Mouse (Mus musculus): ENCODE data around the gene Vwa3a. TPM values are rescaled to one million over a fixed set of nuclear protein-coding genes. Genes with fewer than 3 reads are reported as not detected.
"Not testable (repeated sequence)": the region's sequence is repeated elsewhere in the genome, so short reads cannot be mapped to it uniquely, and the experiment has no call there.

The Vwa3a gene
- polyA plus RNA-seq (2015; fragmentation: Nextera tagmentation; extraction: Ambion mirVana), result 0.39 and 0.42 TPM in 2 replicates

GRCm38 (mm10) chr7:120739018-120739417, at the start of gene Vwa3a:
Vwa3a (plus strand) TSS chr7:120739318.
- Histone ChIP-seq H3K9me3 (no peaks in the 10 kb centered on the region), H3K4me2 (no peak within 1 kb of the TSS), H3K36me3 (peaks cover 9% of the 10 kb centered on the region; the same call in 1 of the 2 replicates), H3K4me1 (replicated peaks) (peaks cover 7% of the 10 kb centered on the region; the same call in 1 of the 2 replicates), H3K27ac (replicated peaks) (no peak within 1 kb of the TSS), H3K27me3 (no peaks in the 10 kb centered on the region), H3K4me3 (no peak within 1 kb of the TSS), H3K9ac (no peak within 1 kb of the TSS)
- WGBS, result 81% methylated on average over 6 of the region's 6 CpGs
- ATAC-seq (ENCODE audit: low read depth), result no peak

- Histone ChIP-seq H3K4me2 (no peak overlapping the region), H3K27ac (replicated peaks) (no peak overlapping the region), H3K4me1 (replicated peaks) (peaks cover 7% of the 10 kb centered on the region), H3K9me3 (no peaks in the 10 kb centered on the region), H3K9ac (no peak overlapping the region), H3K4me3 (no peak overlapping the region), H3K27me3 (no peaks in the 10 kb centered on the region), H3K36me3 (peaks cover 6% of the 10 kb centered on the region)
- 67% methylated on average over 4 of the region's 4 CpGs for WGBS
- no peak for ATAC-seq (ENCODE audit: low read depth)
These were observed 48.5 kb upstream of the Vwa3a start for GRCm38 (mm10) chr7:120690634-120691033.

GRCm38 (mm10) chr7:120693831-120694375, 45.2 kb upstream of the Vwa3a start:
- Histone ChIP-seq H3K27me3 (no peaks in the 10 kb centered on the region), H3K4me2 (no peak overlapping the region), H3K9ac (no peak overlapping the region), H3K9me3 (no peaks in the 10 kb centered on the region), H3K36me3 (peaks cover 6% of the 10 kb centered on the region), H3K4me1 (replicated peaks) (peaks cover 5% of the 10 kb centered on the region), H3K27ac (replicated peaks) (no peak overlapping the region), H3K4me3 (no peak overlapping the region)
- no peak for ATAC-seq (ENCODE audit: low read depth)
- 90% methylated on average over 5 of the region's 5 CpGs for WGBS

GRCm38 (mm10) chr7:120695196-120695595, 43.9 kb upstream of the Vwa3a start:
- no peaks in the 10 kb centered on the region for H3K27me3 ChIP-seq
- no peaks in the 10 kb centered on the region for H3K9me3 ChIP-seq
- no peak overlapping the region for H3K27ac ChIP-seq (replicated peaks)
- WGBS, result 12% methylated on average over 6 of the region's 6 CpGs
- H3K4me2 ChIP-seq, result no peak overlapping the region
- H3K9ac ChIP-seq, result no peak overlapping the region
- no peak overlapping the region for H3K4me3 ChIP-seq
- no peak for ATAC-seq (ENCODE audit: low read depth)
- H3K4me1 ChIP-seq (replicated peaks), result peaks cover 5% of the 10 kb centered on the region
- peaks cover 6% of the 10 kb centered on the region; the same call in 1 of the 2 replicates for H3K36me3 ChIP-seq

GRCm38 (mm10) chr7:120695641-120696040, 43.5 kb upstream of the Vwa3a start:
- Histone ChIP-seq H3K27me3 (no peaks in the 10 kb centered on the region), H3K4me2 (no peak overlapping the region), H3K36me3 (peaks cover 6% of the 10 kb centered on the region; the same call in 1 of the 2 replicates), H3K4me3 (no peak overlapping the region), H3K27ac (replicated peaks) (no peak overlapping the region), H3K9ac (no peak overlapping the region), H3K4me1 (replicated peaks) (peaks cover 5% of the 10 kb centered on the region), H3K9me3 (no peaks in the 10 kb centered on the region)
- 31% methylated on average over 1 of the region's 1 CpGs for WGBS
- ATAC-seq (ENCODE audit: low read depth), result no peak

- Histone ChIP-seq H3K9me3 (no peaks in the 10 kb centered on the region), H3K4me1 (replicated peaks) (peaks cover 5% of the 10 kb centered on the region), H3K27me3 (no peaks in the 10 kb centered on the region), H3K4me3 (no peak overlapping the region), H3K4me2 (no peak overlapping the region), H3K27ac (replicated peaks) (no peak overlapping the region), H3K36me3 (peaks cover 6% of the 10 kb centered on the region; the same call in 1 of the 2 replicates), H3K9ac (no peak overlapping the region)
- ATAC-seq (ENCODE audit: low read depth), result no peak
- 72% methylated on average over 2 of the region's 2 CpGs for WGBS
These were observed 42.8 kb upstream of the Vwa3a start for GRCm38 (mm10) chr7:120696331-120696730.

- Histone ChIP-seq H3K4me3 (no peak overlapping the region), H3K4me2 (no peak overlapping the region), H3K9me3 (no peaks in the 10 kb centered on the region), H3K4me1 (replicated peaks) (peaks cover 5% of the 10 kb centered on the region), H3K36me3 (no peaks in the 10 kb centered on the region), H3K27me3 (no peaks in the 10 kb centered on the region), H3K9ac (no peak overlapping the region), H3K27ac (replicated peaks) (no peak overlapping the region)
- whole genome bisulfite sequencing, result 91% methylated on average over 6 of the region's 6 CpGs
- no peak for ATAC-seq (ENCODE audit: low read depth)
These were observed 39.5 kb upstream of the Vwa3a start for GRCm38 (mm10) chr7:120699586-120699985.

GRCm38 (mm10) chr7:120703888-120704287, 35.2 kb upstream of the Vwa3a start:
- Histone ChIP-seq H3K4me3 (no peak overlapping the region), H3K27ac (replicated peaks) (no peak overlapping the region), H3K27me3 (no peaks in the 10 kb centered on the region), H3K4me1 (replicated peaks) (no peaks in the 10 kb centered on the region), H3K4me2 (no peak overlapping the region), H3K36me3 (no peaks in the 10 kb centered on the region), H3K9ac (no peak overlapping the region), H3K9me3 (no peaks in the 10 kb centered on the region)
- no peak for ATAC-seq (ENCODE audit: low read depth)
- 80% methylated on average over 3 of the region's 3 CpGs for WGBS

- Histone ChIP-seq H3K9ac (no peak overlapping the region), H3K4me1 (replicated peaks) (no peaks in the 10 kb centered on the region), H3K4me2 (no peak overlapping the region), H3K9me3 (no peaks in the 10 kb centered on the region), H3K27ac (replicated peaks) (no peak overlapping the region), H3K4me3 (no peak overlapping the region), H3K27me3 (no peaks in the 10 kb centered on the region), H3K36me3 (no peaks in the 10 kb centered on the region)
- 92% methylated on average over 2 of the region's 2 CpGs for WGBS
- no peak for ATAC-seq (ENCODE audit: low read depth)
These were observed 27.0 kb upstream of the Vwa3a start for GRCm38 (mm10) chr7:120712071-120712470.

GRCm38 (mm10) chr7:120713225-120713624, 25.9 kb upstream of the Vwa3a start:
- H3K27me3 ChIP-seq, result no peaks in the 10 kb centered on the region
- WGBS, result 93% methylated on average over 2 of the region's 2 CpGs
- H3K4me1 ChIP-seq (replicated peaks), result peaks cover 6% of the 10 kb centered on the region; the same call in 1 of the 2 replicates
- no peak overlapping the region for H3K4me3 ChIP-seq
- no peak overlapping the region for H3K4me2 ChIP-seq
- H3K9me3 ChIP-seq, result no peaks in the 10 kb centered on the region
- ATAC-seq (ENCODE audit: low read depth), result no peak
- no peaks in the 10 kb centered on the region for H3K36me3 ChIP-seq
- no peak overlapping the region for H3K27ac ChIP-seq (replicated peaks)
- H3K9ac ChIP-seq, result no peak overlapping the region

GRCm38 (mm10) chr7:120713951-120714350, 25.2 kb upstream of the Vwa3a start:
- H3K27ac ChIP-seq (replicated peaks); ATAC-seq (ENCODE audit: low read depth); H3K9ac ChIP-seq; H3K4me1 ChIP-seq (replicated peaks); H3K36me3 ChIP-seq; H3K27me3 ChIP-seq; H3K9me3 ChIP-seq; H3K4me3 ChIP-seq; H3K4me2 ChIP-seq: not testable (repeated sequence)
- WGBS, result 92% methylated on average over 11 of the region's 11 CpGs

- 78% methylated on average over 2 of the region's 2 CpGs for WGBS
- H3K9me3 ChIP-seq, result no peaks in the 10 kb centered on the region
- no peaks in the 10 kb centered on the region for H3K27me3 ChIP-seq
- no peak for ATAC-seq (ENCODE audit: low read depth)
- H3K36me3 ChIP-seq, result no peaks in the 10 kb centered on the region
- no peak overlapping the region for H3K9ac ChIP-seq
- no peak overlapping the region for H3K4me3 ChIP-seq
- H3K27ac ChIP-seq (replicated peaks), result no peak overlapping the region
- H3K4me1 ChIP-seq (replicated peaks), result peaks cover 7% of the 10 kb centered on the region; the same call in 1 of the 2 replicates
- no peak overlapping the region for H3K4me2 ChIP-seq
These were observed 21.9 kb upstream of the Vwa3a start for GRCm38 (mm10) chr7:120717261-120717660.

GRCm38 (mm10) chr7:120721051-120721450, 18.1 kb upstream of the Vwa3a start:
- 87% methylated on average over 5 of the region's 5 CpGs for WGBS
- no peak for ATAC-seq (ENCODE audit: low read depth)
- Histone ChIP-seq H3K4me2 (no peak overlapping the region), H3K4me1 (replicated peaks) (peaks cover 23% of the 10 kb centered on the region), H3K27ac (replicated peaks) (no peak overlapping the region), H3K4me3 (no peak overlapping the region), H3K9me3 (no peaks in the 10 kb centered on the region), H3K36me3 (no peaks in the 10 kb centered on the region), H3K27me3 (no peaks in the 10 kb centered on the region), H3K9ac (no peak overlapping the region)

All from neural tube, embryonic 13.5 days (tissue).